ENCODE assay signal across 25 mouse cellular contexts in the genomic region with DNA sequence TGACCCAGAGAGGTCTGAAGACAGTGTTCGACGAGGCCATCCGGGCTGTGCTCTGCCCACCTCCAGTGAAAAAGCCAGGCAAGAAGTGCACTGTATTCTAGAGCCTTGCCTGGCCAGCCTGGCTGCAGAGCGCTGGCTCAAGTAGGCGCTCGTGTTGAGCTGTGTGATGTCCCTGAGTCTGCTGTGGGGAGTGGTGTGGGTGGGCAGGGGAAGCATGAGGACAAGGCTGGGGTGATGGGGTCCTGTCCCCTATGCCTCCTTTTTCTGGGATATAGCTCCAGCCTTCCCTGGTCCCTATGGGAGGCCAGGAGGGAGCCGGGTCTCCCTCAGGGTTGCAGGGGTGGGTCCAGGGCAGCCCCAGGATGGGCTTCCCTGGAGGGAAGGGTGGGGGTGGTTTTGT. TPM values are rescaled to one million over a fixed set of nuclear protein-coding genes. Genes with fewer than 3 reads are reported as not detected.
DNase-seq lines count a peak whose midpoint lies in the region; ATAC-seq lines count a peak whose summit lies in the region.
"Had no signal": no experiment of that assay in that cellular context is flagged by ENCODE, and none has a peak within 500 bp of the region (broad histone marks: within the 10 kb centered on the region; RNA-seq: fewer than 3 reads in every experiment).

No protein-coding gene starts in this region.

- no peak overlapping the region for H3K4me3 ChIP-seq in heart, embryonic 10.5 days
- no peak overlapping the region for H3K4me3 ChIP-seq in kidney, embryonic 16.5 days (ENCODE audit: low read length)
- H3K4me3 ChIP-seq in neural tube, embryonic 12.5 days: no peak overlapping the region
- no peak overlapping the region for H3K4me3 ChIP-seq in neural tube, embryonic 15.5 days (replicated peaks)
- H3K4me3 ChIP-seq: heart, embryonic 12.5 days; kidney, embryonic 15.5 days; limb, embryonic 15.5 days; lung, embryonic 15.5 days; midbrain, embryonic 13.5 days had no signal

- no peak overlapping the region for H3K27ac ChIP-seq in heart, embryonic 10.5 days
- H3K27ac ChIP-seq in kidney, embryonic 16.5 days (ENCODE audit: low read length): no peak overlapping the region
- no peak overlapping the region for H3K27ac ChIP-seq in neural tube, embryonic 12.5 days
- no peak overlapping the region for H3K27ac ChIP-seq in neural tube, embryonic 15.5 days (replicated peaks)
- H3K27ac ChIP-seq: kidney, embryonic 15.5 days; limb, embryonic 15.5 days; liver, embryonic 14.5 days; lung, embryonic 15.5 days; macrophage; midbrain, embryonic 13.5 days had no signal

- peak; percentile 91 for DNase-seq in heart, adult 11 months
- no peak for DNase-seq in heart, embryonic 10.5 days (ENCODE audit: low spot score)
- peak; percentile 16 to 43 for DNase-seq in kidney, postnatal 25 days
- no peak for DNase-seq in T-cell, adult 2 months (ENCODE audit: low spot score)
- DNase-seq: adrenal gland, adult 2 months; cerebellum, postnatal 14 days; gastrocnemius, postnatal 14 days; heart, adult 18-20 months; heart, postnatal 4 days; kidney, postnatal 4 days; right cerebral cortex, adult 18-20 months; thymus, adult 2 months; thymus, postnatal 36 days had no signal

- WGBS in heart, embryonic 10.5 days: 81% methylated on average over 7 of the region's 7 CpGs
- WGBS in kidney, embryonic 16.5 days: 89% methylated on average over 7 of the region's 7 CpGs
- 84% methylated on average over 7 of the region's 7 CpGs for WGBS in neural tube, embryonic 12.5 days
- WGBS in neural tube, embryonic 15.5 days: 89% methylated on average over 7 of the region's 7 CpGs

- no peaks in the 10 kb centered on the region for H3K9me3 ChIP-seq in heart, embryonic 10.5 days
- H3K9me3 ChIP-seq in kidney, embryonic 16.5 days (ENCODE audit: low read length): no peaks in the 10 kb centered on the region
- H3K9me3 ChIP-seq in neural tube, embryonic 12.5 days: no peaks in the 10 kb centered on the region
- H3K9me3 ChIP-seq in neural tube, embryonic 15.5 days (replicated peaks): no peaks in the 10 kb centered on the region
- H3K9me3 ChIP-seq: heart, embryonic 12.5 days; kidney, embryonic 15.5 days; limb, embryonic 15.5 days; lung, embryonic 15.5 days; midbrain, embryonic 13.5 days had no signal

- no peak for ATAC-seq in kidney, embryonic 16.5 days (ENCODE audit: low FRiP score, low TSS enrichment)
- no peak for ATAC-seq in neural tube, embryonic 12.5 days (ENCODE audit: low FRiP score, low read depth)
- no peak for ATAC-seq in neural tube, embryonic 15.5 days (ENCODE audit: low FRiP score)
- ATAC-seq: forebrain, embryonic 14.5 days; intestine, postnatal 0 days; midbrain, embryonic 13.5 days had no signal

- peaks cover 18% of the 10 kb centered on the region for H3K36me3 ChIP-seq in heart, embryonic 10.5 days
- peaks cover 5% of the 10 kb centered on the region; the same call in 1 of the 2 replicates for H3K36me3 ChIP-seq in kidney, embryonic 16.5 days (ENCODE audit: insufficient read depth, low read length)
- peaks cover 22% of the 10 kb centered on the region for H3K36me3 ChIP-seq in neural tube, embryonic 12.5 days
- H3K36me3 ChIP-seq in neural tube, embryonic 15.5 days: peaks cover 24% of the 10 kb centered on the region

- H3K27me3 ChIP-seq in heart, embryonic 10.5 days (ENCODE audit: insufficient read depth, poor library complexity, severe bottlenecking): peaks cover 82% of the 10 kb centered on the region
- H3K27me3 ChIP-seq in kidney, embryonic 16.5 days (ENCODE audit: insufficient read depth, low read length): peaks cover 6% of the 10 kb centered on the region; the same call in 1 of the 2 replicates
- H3K27me3 ChIP-seq in neural tube, embryonic 12.5 days (replicated peaks): peaks cover 18% of the 10 kb centered on the region; the same call in 1 of the 2 replicates
- peaks cover 7% of the 10 kb centered on the region; the same call in 1 of the 2 replicates for H3K27me3 ChIP-seq in neural tube, embryonic 15.5 days (replicated peaks)
- H3K27me3 ChIP-seq: limb, embryonic 15.5 days had no signal

- no peak overlapping the region for H3K4me2 ChIP-seq in kidney, embryonic 16.5 days (replicated peaks; ENCODE audit: low read depth, low read length)
- no peak overlapping the region for H3K4me2 ChIP-seq in neural tube, embryonic 12.5 days (replicated peaks)
- H3K4me2 ChIP-seq in neural tube, embryonic 15.5 days: no peak overlapping the region
- H3K4me2 ChIP-seq: heart, embryonic 12.5 days; kidney, embryonic 15.5 days; limb, embryonic 15.5 days; lung, embryonic 15.5 days had no signal

- H3K4me1 ChIP-seq in heart, embryonic 10.5 days: peaks cover 34% of the 10 kb centered on the region
- peaks cover 25% of the 10 kb centered on the region for H3K4me1 ChIP-seq in kidney, embryonic 16.5 days (ENCODE audit: insufficient read depth, low read length)
- H3K4me1 ChIP-seq in neural tube, embryonic 12.5 days: peaks cover 26% of the 10 kb centered on the region
- H3K4me1 ChIP-seq in neural tube, embryonic 15.5 days: peaks cover 44% of the 10 kb centered on the region

- H3K9ac ChIP-seq in kidney, embryonic 16.5 days (replicated peaks; ENCODE audit: low read length): no peak overlapping the region
- H3K9ac ChIP-seq in neural tube, embryonic 12.5 days: 0 out of 2 replicates have a peak overlapping the region, but pooled peaks have one; percentile 4
- no peak overlapping the region for H3K9ac ChIP-seq in neural tube, embryonic 15.5 days (replicated peaks)
- H3K9ac ChIP-seq: heart, embryonic 12.5 days; kidney, embryonic 15.5 days; limb, embryonic 15.5 days; liver, embryonic 14.5 days; lung, embryonic 15.5 days; midbrain, embryonic 13.5 days had no signal

RNA-seq across cellular contexts. Expression of a gene that starts 2.2 kb away (rescaled TPM):
- polyA plus RNA-seq in heart, embryonic 10.5 days (2016; fragmentation: Nextera tagmentation; extraction: Ambion mirVana): 6.9 and 13.8 TPM in 2 replicates
- 32.5 and 38.7 TPM in 2 replicates for polyA plus RNA-seq in kidney, embryonic 16.5 days (2015; fragmentation: Nextera tagmentation; extraction: Ambion mirVana)
- polyA plus RNA-seq in neural tube, embryonic 12.5 days (2016; fragmentation: Nextera tagmentation; extraction: Ambion mirVana): 118 and 119 TPM in 2 replicates
- 459 and 611 TPM in 2 replicates for polyA plus RNA-seq in neural tube, embryonic 15.5 days (2015; fragmentation: Nextera tagmentation; extraction: Ambion mirVana)

RNA-seq across cellular contexts. Expression of a gene that starts 3.6 kb away (rescaled TPM):
- 8.8 and 10.6 TPM in 2 replicates for polyA plus RNA-seq in heart, embryonic 10.5 days (2016; fragmentation: Nextera tagmentation; extraction: Ambion mirVana)
- 49.4 and 56.5 TPM in 2 replicates for polyA plus RNA-seq in kidney, embryonic 16.5 days (2015; fragmentation: Nextera tagmentation; extraction: Ambion mirVana)
- 12.3 and 16.7 TPM in 2 replicates for polyA plus RNA-seq in neural tube, embryonic 12.5 days (2016; fragmentation: Nextera tagmentation; extraction: Ambion mirVana)
- polyA plus RNA-seq in neural tube, embryonic 15.5 days (2015; fragmentation: Nextera tagmentation; extraction: Ambion mirVana): 9.4 and 18.9 TPM in 2 replicates

RNA-seq across cellular contexts. Expression of a gene that starts 8.4 kb away (rescaled TPM):
- 1.1 and 1.3 TPM in 2 replicates for polyA plus RNA-seq in heart, embryonic 10.5 days (2016; fragmentation: Nextera tagmentation; extraction: Ambion mirVana)
- 2.1 and 4.3 TPM in 2 replicates for polyA plus RNA-seq in kidney, embryonic 16.5 days (2015; fragmentation: Nextera tagmentation; extraction: Ambion mirVana)
- polyA plus RNA-seq in neural tube, embryonic 12.5 days (2016; fragmentation: Nextera tagmentation; extraction: Ambion mirVana): 0.95 and 1.6 TPM in 2 replicates
- polyA plus RNA-seq in neural tube, embryonic 15.5 days (2015; fragmentation: Nextera tagmentation; extraction: Ambion mirVana): 0.87 and 10.7 TPM in 2 replicates

RNA-seq across cellular contexts. Expression of a gene that starts 9.8 kb away (rescaled TPM):
- polyA plus RNA-seq in heart, embryonic 10.5 days (2016; fragmentation: Nextera tagmentation; extraction: Ambion mirVana): 31.7 and 43.6 TPM in 2 replicates
- 69.2 and 71.3 TPM in 2 replicates for polyA plus RNA-seq in kidney, embryonic 16.5 days (2015; fragmentation: Nextera tagmentation; extraction: Ambion mirVana)
- polyA plus RNA-seq in neural tube, embryonic 12.5 days (2016; fragmentation: Nextera tagmentation; extraction: Ambion mirVana): 70.9 and 72.6 TPM in 2 replicates
- polyA plus RNA-seq in neural tube, embryonic 15.5 days (2015; fragmentation: Nextera tagmentation; extraction: Ambion mirVana): 76.8 and 81.3 TPM in 2 replicates

RNA-seq across cellular contexts. Expression of a gene that starts 10.0 kb away (rescaled TPM):
- polyA plus RNA-seq in heart, embryonic 10.5 days (2016; fragmentation: Nextera tagmentation; extraction: Ambion mirVana): 124 and 136 TPM in 2 replicates
- polyA plus RNA-seq in kidney, embryonic 16.5 days (2015; fragmentation: Nextera tagmentation; extraction: Ambion mirVana): 151 TPM in 2 replicates
- 108 and 114 TPM in 2 replicates for polyA plus RNA-seq in neural tube, embryonic 12.5 days (2016; fragmentation: Nextera tagmentation; extraction: Ambion mirVana)
- 108 and 115 TPM in 2 replicates for polyA plus RNA-seq in neural tube, embryonic 15.5 days (2015; fragmentation: Nextera tagmentation; extraction: Ambion mirVana)

Comparison
In these comparisons a context has a peak if more than half of its experiments do, and no peak if none do; other contexts are left out.
1. DNase-seq: peak in heart, adult 11 months (single experiment) and kidney, postnatal 25 days (2 of 2); none in heart, embryonic 10.5 days (single experiment) and T-cell, adult 2 months (single experiment).